19 mouse cellular contexts compared by ENCODE assay signal in genomic region chr3:34444802-34445201, GRCm38 (mm10).
A peak's percentile ranks its signal among the peaks of the same experiment; 100 is the strongest.
DNase-seq lines count a peak whose midpoint lies in the region; ATAC-seq lines count a peak whose summit lies in the region.
"Had no signal": no experiment of that assay in that cellular context is flagged by ENCODE, and none has a peak within 500 bp of the region (broad histone marks: within the 10 kb centered on the region; RNA-seq: fewer than 3 reads in every experiment).

No protein-coding gene starts in this region.

- peaks cover 61% of the 10 kb centered on the region for H3K4me1 ChIP-seq in forebrain, embryonic 10.5 days
- peaks cover 5% of the 10 kb centered on the region; the same call in 1 of the 2 replicates for H3K4me1 ChIP-seq in hindbrain, embryonic 14.5 days (replicated peaks; ENCODE audit: control insufficient read depth, insufficient read depth, low read length)
- H3K4me1 ChIP-seq in midbrain, embryonic 16.5 days (ENCODE audit: control insufficient read depth, insufficient read depth, low read length) = peaks cover 13% of the 10 kb centered on the region
- H3K4me1 ChIP-seq: megakaryocyte, embryonic 14.5 days had no signal

- H3K27ac ChIP-seq in forebrain, embryonic 10.5 days = peak overlapping the region; percentile 54
- H3K27ac ChIP-seq in hindbrain, embryonic 14.5 days = peak overlapping the region; percentile 12; the same call in 1 of the 2 replicates
- H3K27ac ChIP-seq in midbrain, embryonic 16.5 days (ENCODE audit: low read length) = peak overlapping the region; percentile 1; the same call in 1 of the 2 replicates
- H3K27ac ChIP-seq: heart, embryonic 13.5 days; neural tube, embryonic 12.5 days had no signal

- H3K27me3 ChIP-seq in forebrain, embryonic 10.5 days (ENCODE audit: poor library complexity, severe bottlenecking) = peaks cover 18% of the 10 kb centered on the region
- peaks cover 22% of the 10 kb centered on the region; the same call in 1 of the 2 replicates for H3K27me3 ChIP-seq in hindbrain, embryonic 14.5 days (ENCODE audit: control insufficient read depth, insufficient read depth, low read length)
- no peaks in the 10 kb centered on the region; the same call in 1 of the 2 replicates for H3K27me3 ChIP-seq in midbrain, embryonic 16.5 days (ENCODE audit: control insufficient read depth, insufficient read depth, low read depth, low read length)
- H3K27me3 ChIP-seq: heart, embryonic 13.5 days; megakaryocyte, embryonic 14.5 days; neural tube, embryonic 12.5 days had no signal

- WGBS in forebrain, embryonic 10.5 days = 47% methylated on average over 5 of the region's 5 CpGs
- 39% methylated on average over 5 of the region's 5 CpGs for WGBS in hindbrain, embryonic 14.5 days
- WGBS in midbrain, embryonic 16.5 days = 31% methylated on average over 5 of the region's 5 CpGs

- no peak overlapping the region for H3K9ac ChIP-seq in hindbrain, embryonic 14.5 days
- no peak overlapping the region for H3K9ac ChIP-seq in midbrain, embryonic 16.5 days (ENCODE audit: low read depth, low read length)
- H3K9ac ChIP-seq: heart, embryonic 13.5 days; neural tube, embryonic 12.5 days had no signal

- H3K4me2 ChIP-seq in hindbrain, embryonic 14.5 days (replicated peaks) = no peak overlapping the region
- H3K4me2 ChIP-seq in midbrain, embryonic 16.5 days (ENCODE audit: low read length) = no peak overlapping the region
- H3K4me2 ChIP-seq: heart, embryonic 13.5 days; liver, embryonic 11.5 days had no signal

- peak; percentile 24 for DNase-seq in heart, adult 11 months
- DNase-seq in heart, adult 9 months (ENCODE audit: low spot score in 2 of 2) = no peak
- no peak for DNase-seq in forebrain, embryonic 10.5 days (ENCODE audit: extremely low spot score, low spot score)
- no peak for DNase-seq in hindbrain, embryonic 14.5 days (ENCODE audit: low spot score)
- DNase-seq in right cerebral cortex, postnatal 10 days (ENCODE audit: low spot score in 2 of 2) = no peak
- no peak for DNase-seq in kidney, postnatal 36 days
- DNase-seq in ovary, adult 18-20 months (ENCODE audit: low spot score) = no peak
- DNase-seq: cerebellum, adult 8-10 months; gastrocnemius, postnatal 14 days; kidney, adult 2 months; right cerebral cortex, postnatal 14 days; thymus, postnatal 14 days had no signal

- no peak for ATAC-seq in hindbrain, embryonic 14.5 days (ENCODE audit: low FRiP score)
- no peak for ATAC-seq in midbrain, embryonic 16.5 days
- ATAC-seq: lung, postnatal 0 days; Patski had no signal

- no peaks in the 10 kb centered on the region; the same call in 1 of the 2 replicates for H3K36me3 ChIP-seq in forebrain, embryonic 10.5 days (replicated peaks)
- no peaks in the 10 kb centered on the region for H3K36me3 ChIP-seq in hindbrain, embryonic 14.5 days (replicated peaks; ENCODE audit: control insufficient read depth, insufficient read depth)
- no peaks in the 10 kb centered on the region for H3K36me3 ChIP-seq in midbrain, embryonic 16.5 days (ENCODE audit: control insufficient read depth, insufficient read depth, low read length)
- H3K36me3 ChIP-seq: heart, embryonic 13.5 days; neural tube, embryonic 12.5 days had no signal

- peaks cover 14% of the 10 kb centered on the region for H3K9me3 ChIP-seq in forebrain, embryonic 10.5 days
- H3K9me3 ChIP-seq in hindbrain, embryonic 14.5 days (ENCODE audit: control insufficient read depth, low read length) = no peaks in the 10 kb centered on the region; the same call in 1 of the 2 replicates
- no peaks in the 10 kb centered on the region; the same call in 1 of the 2 replicates for H3K9me3 ChIP-seq in midbrain, embryonic 16.5 days (replicated peaks; ENCODE audit: control insufficient read depth, low read length, poor library complexity, severe bottlenecking)
- H3K9me3 ChIP-seq: neural tube, embryonic 12.5 days had no signal

- H3K4me3 ChIP-seq in forebrain, embryonic 10.5 days = no peak overlapping the region
- H3K4me3 ChIP-seq in hindbrain, embryonic 14.5 days (replicated peaks; ENCODE audit: low read length) = no peak overlapping the region
- H3K4me3 ChIP-seq in midbrain, embryonic 16.5 days (ENCODE audit: low read depth, low read length) = no peak overlapping the region
- H3K4me3 ChIP-seq: heart, embryonic 13.5 days; megakaryocyte, embryonic 14.5 days; neural tube, embryonic 12.5 days had no signal

Comparison
In these comparisons a context has a peak if more than half of its experiments do, and no peak if none do; other contexts are left out.
1. H3K27ac ChIP-seq: peak in every context shown above with its lines; median percentile 54 in forebrain, embryonic 10.5 days; 12 in hindbrain, embryonic 14.5 days; 1 in midbrain, embryonic 16.5 days.